ENCODE assay signal across 19 mouse cellular contexts in the genomic region with DNA sequence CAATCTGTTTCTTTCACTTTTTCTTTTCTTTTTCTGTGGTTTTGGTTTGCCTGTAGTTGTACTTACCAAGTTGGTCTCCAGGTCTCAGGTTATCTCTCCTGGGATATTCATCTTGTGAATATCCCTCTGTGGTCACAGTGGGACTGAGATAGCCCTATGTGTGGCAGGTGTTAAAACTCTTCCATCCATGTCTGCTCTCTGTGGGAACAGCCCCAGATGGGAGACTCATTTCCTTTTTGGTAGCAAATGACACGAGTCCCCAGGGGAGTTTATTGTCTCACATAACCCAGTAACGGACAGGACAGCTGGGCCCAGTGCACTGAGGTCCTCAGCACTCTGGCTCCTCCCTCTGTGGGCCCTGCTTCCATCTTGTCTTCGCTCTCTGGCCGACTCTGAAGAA. TPM values are rescaled to one million over a fixed set of nuclear protein-coding genes. Genes with fewer than 3 reads are reported as not detected.
A peak's percentile ranks its signal among the peaks of the same experiment; 100 is the strongest.
DNase-seq lines count a peak whose midpoint lies in the region; ATAC-seq and TF ChIP-seq lines count a peak whose summit lies in the region.
"Had no signal": no experiment of that assay in that cellular context is flagged by ENCODE, and none has a peak within 500 bp of the region (broad histone marks: within the 10 kb centered on the region; RNA-seq: fewer than 3 reads in every experiment).

No protein-coding gene starts in this region.

- no peaks in the 10 kb centered on the region for H3K36me3 ChIP-seq in midbrain, embryonic 14.5 days (ENCODE audit: control insufficient read depth, insufficient read depth, low read length)
- no peaks in the 10 kb centered on the region for H3K36me3 ChIP-seq in midbrain, embryonic 15.5 days (replicated peaks)
- H3K36me3 ChIP-seq in hindbrain, postnatal 0 days (ENCODE audit: insufficient read depth, low read length), result no peaks in the 10 kb centered on the region
- H3K36me3 ChIP-seq in splenic B cell, adult 2 months (ENCODE audit: control insufficient read depth, insufficient read depth, low read length, poor library complexity, severe bottlenecking), result peaks cover 9% of the 10 kb centered on the region
- H3K36me3 ChIP-seq: stomach, embryonic 15.5 days had no signal

- no peak for ATAC-seq in midbrain, embryonic 14.5 days (ENCODE audit: low FRiP score, low TSS enrichment)
- no peak for ATAC-seq in midbrain, embryonic 15.5 days (replicated peaks)
- no peak for ATAC-seq in hindbrain, postnatal 0 days
- ATAC-seq: Patski had no signal

- no peak overlapping the region for H3K9ac ChIP-seq in midbrain, embryonic 14.5 days (replicated peaks; ENCODE audit: low read length)
- H3K9ac ChIP-seq in midbrain, embryonic 15.5 days, result no peak overlapping the region
- no peak overlapping the region for H3K9ac ChIP-seq in hindbrain, postnatal 0 days (replicated peaks; ENCODE audit: low read length)
- H3K9ac ChIP-seq: stomach, embryonic 15.5 days had no signal

- WGBS in midbrain, embryonic 14.5 days, result 47% methylated on average over 4 of the region's 4 CpGs
- WGBS in midbrain, embryonic 15.5 days, result 55% methylated on average over 4 of the region's 4 CpGs
- 46% methylated on average over 4 of the region's 4 CpGs for WGBS in hindbrain, postnatal 0 days

- 0 out of 2 replicates have a peak, but pooled peaks cover 6% of the 10 kb centered on the region for H3K4me1 ChIP-seq in midbrain, embryonic 14.5 days (ENCODE audit: control insufficient read depth, insufficient read depth, low read length)
- peaks cover 19% of the 10 kb centered on the region for H3K4me1 ChIP-seq in midbrain, embryonic 15.5 days
- peaks cover 13% of the 10 kb centered on the region for H3K4me1 ChIP-seq in hindbrain, postnatal 0 days (ENCODE audit: insufficient read depth, low read length)

- no peaks in the 10 kb centered on the region for H3K27me3 ChIP-seq in midbrain, embryonic 14.5 days (ENCODE audit: control insufficient read depth, insufficient read depth, low read length)
- no peaks in the 10 kb centered on the region for H3K27me3 ChIP-seq in midbrain, embryonic 15.5 days (replicated peaks)
- no peaks in the 10 kb centered on the region for H3K27me3 ChIP-seq in hindbrain, postnatal 0 days (ENCODE audit: insufficient read depth, low read length)
- no peaks in the 10 kb centered on the region for H3K27me3 ChIP-seq in splenic B cell, adult 2 months (ENCODE audit: control insufficient read depth, insufficient read depth, low read length, poor library complexity, severe bottlenecking)
- H3K27me3 ChIP-seq: Patski; stomach, embryonic 15.5 days had no signal

- intact Hi-C loops in heart, postnatal 25 days (cut with DNase I), result loop anchor here (2.0 kb wide), 1 partner anchor 15 kb away; no protein-coding TSS in a partner anchor

- TF ChIP-seq CTCF in hindbrain, postnatal 0 days (IDR thresholded peaks at IDR 0.05; ENCODE audit: low read depth), result no peak

- no peak overlapping the region for H3K4me3 ChIP-seq in midbrain, embryonic 14.5 days (replicated peaks; ENCODE audit: low read depth, low read length)
- H3K4me3 ChIP-seq in midbrain, embryonic 15.5 days, result no peak overlapping the region
- H3K4me3 ChIP-seq in hindbrain, postnatal 0 days (ENCODE audit: low read length), result no peak overlapping the region
- H3K4me3 ChIP-seq: erythroblast, embryonic 14.5 days; left cerebral cortex, adult 2 months; stomach, embryonic 15.5 days had no signal

- peak; percentile 77 to 90 for DNase-seq in heart, adult 9 months (ENCODE audit: low spot score in 2 of 2)
- DNase-seq in heart, postnatal 25 days (ENCODE audit: low spot score), result no peak
- DNase-seq in midbrain, embryonic 14.5 days, result peak; percentile 28
- DNase-seq in hindbrain, postnatal 0 days (ENCODE audit: low spot score), result peak; percentile 31
- DNase-seq in splenic B cell, adult 2 months (ENCODE audit: low read depth, low spot score), result peak; percentile 43
- no peak for DNase-seq in lung, postnatal 10 days
- DNase-seq: adrenal gland, adult 2 months; cerebellum, postnatal 36 days; liver; right cerebral cortex, postnatal 25 days; thymus, postnatal 36 days had no signal

- H3K9me3 ChIP-seq in midbrain, embryonic 14.5 days (ENCODE audit: control insufficient read depth, low read length), result no peaks in the 10 kb centered on the region
- H3K9me3 ChIP-seq in midbrain, embryonic 15.5 days, result no peaks in the 10 kb centered on the region
- no peaks in the 10 kb centered on the region for H3K9me3 ChIP-seq in hindbrain, postnatal 0 days (ENCODE audit: low read length)
- H3K9me3 ChIP-seq: stomach, embryonic 15.5 days had no signal

- no peak overlapping the region for H3K27ac ChIP-seq in midbrain, embryonic 14.5 days (replicated peaks; ENCODE audit: low read depth, low read length)
- no peak overlapping the region for H3K27ac ChIP-seq in midbrain, embryonic 15.5 days
- no peak overlapping the region for H3K27ac ChIP-seq in hindbrain, postnatal 0 days
- H3K27ac ChIP-seq: left cerebral cortex, adult 2 months; stomach, embryonic 15.5 days had no signal

- no peak overlapping the region for H3K4me2 ChIP-seq in midbrain, embryonic 14.5 days (ENCODE audit: low read length)
- H3K4me2 ChIP-seq in midbrain, embryonic 15.5 days, result no peak overlapping the region
- H3K4me2 ChIP-seq in hindbrain, postnatal 0 days (ENCODE audit: low read depth, low read length), result no peak overlapping the region
- H3K4me2 ChIP-seq: stomach, embryonic 15.5 days had no signal

RNA-seq across cellular contexts. Expression of gene Stk10, which starts 17.0 kb away (rescaled TPM):
- 10 to 100 TPM in 1 of 2 experiments, 1 to 10 TPM in 1; 9.8 to 11.0 TPM for total RNA-seq in heart, postnatal 25 days (2021)
- polyA plus RNA-seq in midbrain, embryonic 14.5 days (2014; fragmentation: Nextera tagmentation; extraction: Ambion mirVana), result 1.4 and 1.6 TPM in 2 replicates
- 2.0 and 2.3 TPM in 2 replicates for polyA plus RNA-seq in midbrain, embryonic 15.5 days (2015; fragmentation: Nextera tagmentation; extraction: Ambion mirVana)
- total RNA-seq in hindbrain, postnatal 0 days (2014; rRNA removed), result 4.5 and 10.8 TPM in 2 replicates
- polyA plus RNA-seq in hindbrain, postnatal 0 days (2015; fragmentation: Nextera tagmentation; extraction: Ambion mirVana), result 1.1 and 1.2 TPM in 2 replicates

RNA-seq across cellular contexts. Expression of gene Efcab9, which starts 18.2 kb away (rescaled TPM):
- under 1 TPM in 1 of 2 experiments, not detected in 1; 0.61 TPM for total RNA-seq in heart, postnatal 25 days (2021)
- 0.47 TPM in 1 of 2 replicates, not detected in the other for polyA plus RNA-seq in midbrain, embryonic 14.5 days (2014; fragmentation: Nextera tagmentation; extraction: Ambion mirVana)
- polyA plus RNA-seq in midbrain, embryonic 15.5 days (2015; fragmentation: Nextera tagmentation; extraction: Ambion mirVana), result 0.46 TPM in 1 of 2 replicates, not detected in the other
- not detected in 2 replicates for total RNA-seq in hindbrain, postnatal 0 days (2014; rRNA removed)
- 0.38 TPM in 1 of 2 replicates, not detected in the other for polyA plus RNA-seq in hindbrain, postnatal 0 days (2015; fragmentation: Nextera tagmentation; extraction: Ambion mirVana)
- total RNA-seq: granulocyte monocyte progenitor cell, adult 5-6 weeks; megakaryocyte-erythroid progenitor cell, adult 5-6 weeks had no signal
- polyA plus RNA-seq: adrenal gland, adult 2 months; erythroblast, embryonic 14.5 days; large intestine, adult 2 months had no signal

Comparison
In these comparisons a context has a peak if more than half of its experiments do, and no peak if none do; other contexts are left out.
1. DNase-seq: peak in heart, adult 9 months (2 of 2), midbrain, embryonic 14.5 days (single experiment), hindbrain, postnatal 0 days (single experiment) and splenic B cell, adult 2 months (single experiment); none in heart, postnatal 25 days (single experiment) and lung, postnatal 10 days (single experiment).